Mouse (Mus musculus) lung, adult 2 months (tissue): Measurements from ENCODE around the gene Nr1i2. TPM values are rescaled to one million over a fixed set of nuclear protein-coding genes. Genes with fewer than 3 reads are reported as not detected.

Experiments
- DNase-seq: peaks from one replicate; pipeline ENCODE4 v3.0.0; 2022
- H3K4me1 ChIP-seq: fragments of 200-500 bp; 2 replicates; pipeline ENCODE4 v1.6.1; 2011; ENCODE audit warnings: low read length; ENCODE audit not compliant: control insufficient read depth, insufficient read depth
- H3K4me3 ChIP-seq: fragments of 200-500 bp; replicated peaks from 2 replicates; pipeline ENCODE3; 2011; ENCODE audit warnings: low read depth, mild to moderate bottlenecking, control low read depth, low read length; ENCODE audit errors: extremely low read depth
- CTCF ChIP-seq: fragments of 200-500 bp; IDR thresholded peaks from 2 replicates; pipeline ENCODE4 v1.5.1; 2011; ENCODE audit warnings: mild to moderate bottlenecking, low read length, control low read depth; ENCODE audit not compliant: insufficient read depth
- POLR2A ChIP-seq: fragments of 200-500 bp; IDR thresholded peaks from 2 replicates; pipeline ENCODE4 v1.6.1; 2011; ENCODE audit warnings: low read depth, mild to moderate bottlenecking, control low read depth, low read length, borderline replicate concordance; ENCODE audit errors: extremely low read depth
- WGBS: fragments of 180-500 bp; shearing (Covaris S2); methylation state at CpG from one replicate; pipeline ENCODE4 v1.1.7; 2018; 5-methylcytosine and 5-hydroxymethylcytosine counted together
- polyA plus RNA-seq: library from polyadenylated mRNA; depleted of rRNA; stranded (reverse); fragments of >200 nt; gene quantifications from 2 replicates; pipeline ENCODE4 v1.2.3, GENCODE M21; 2012

Gene Nr1i2
- polyA plus RNA-seq, 1 experiment: 0.66 TPM

- 45% methylated on average over 3 of the region's 3 CpGs for WGBS
- TF ChIP-seq CTCF (no peak), POLR2A (no peak)
- no peak overlapping the region for H3K4me3 ChIP-seq
Measured at GRCm38 (mm10) chr16:38271601-38272000, 23.0 kb downstream of the Nr1i2 start.

GRCm38 (mm10) chr16:38255927-38256326, 38.7 kb downstream of the Nr1i2 start:
- DNase-seq: no peak
- Histone ChIP-seq H3K4me3 (no peak overlapping the region), H3K4me1 (no peaks in the 10 kb centered on the region)
- no peak for TF ChIP-seq POLR2A
- TF ChIP-seq CTCF: no peak
- 93% methylated on average over 9 of the region's 9 CpGs for WGBS

More at GRCm38 (mm10) chr16:38271601-38272000, 23.0 kb downstream of the Nr1i2 start:
- no peak for DNase-seq
- H3K4me1 ChIP-seq: no peaks in the 10 kb centered on the region

GRCm38 (mm10) chr16:38255107-38255506, 39.5 kb downstream of the Nr1i2 start:
- Histone ChIP-seq H3K4me3 (no peak overlapping the region), H3K4me1 (no peaks in the 10 kb centered on the region)
- TF ChIP-seq CTCF: no peak
- TF ChIP-seq POLR2A: no peak
- 65% methylated on average over 4 of the region's 4 CpGs for WGBS
- no peak for DNase-seq

GRCm38 (mm10) chr16:38254001-38254400, 40.6 kb downstream of the Nr1i2 start:
- Histone ChIP-seq H3K4me1 (no peaks in the 10 kb centered on the region; the same call in 1 of the 2 replicates), H3K4me3 (no peak overlapping the region)
- DNase-seq: no peak
- 77% methylated on average over 14 of the region's 14 CpGs for WGBS
- TF ChIP-seq POLR2A (no peak), CTCF (no peak)

- no peak for DNase-seq
Measured at GRCm38 (mm10) chr16:38250467-38250866, 44.2 kb downstream of the Nr1i2 start.

GRCm38 (mm10) chr16:38248331-38248961, 46.2 kb downstream of the Nr1i2 start:
- TF ChIP-seq POLR2A (no peak), CTCF (no peak)
- Histone ChIP-seq H3K4me3 (no peak overlapping the region), H3K4me1 (peaks cover 3% of the 10 kb centered on the region)
- 24% methylated on average over 13 of the region's 13 CpGs for WGBS
- no peak for DNase-seq

More at GRCm38 (mm10) chr16:38250467-38250866, 44.2 kb downstream of the Nr1i2 start:
- Histone ChIP-seq H3K4me1 (peaks cover 3% of the 10 kb centered on the region), H3K4me3 (no peak overlapping the region)
- 88% methylated on average over 6 of the region's 6 CpGs for WGBS
- no peak for TF ChIP-seq POLR2A
- no peak for TF ChIP-seq CTCF

- peaks cover 3% of the 10 kb centered on the region for H3K4me1 ChIP-seq
- no peak for TF ChIP-seq POLR2A
- no peak for TF ChIP-seq CTCF
- 81% methylated on average over 5 of the region's 5 CpGs for WGBS
- no peak for DNase-seq
- no peak overlapping the region for H3K4me3 ChIP-seq
Measured at GRCm38 (mm10) chr16:38245849-38246585, 48.6 kb downstream of the Nr1i2 start.

- no peak for DNase-seq
- no peak overlapping the region for H3K4me3 ChIP-seq
- TF ChIP-seq CTCF (no peak), POLR2A (no peak)
- H3K4me1 ChIP-seq: peaks cover 3% of the 10 kb centered on the region
- WGBS: 82% methylated on average over 2 of the region's 2 CpGs
Measured at GRCm38 (mm10) chr16:38245379-38245778, 49.2 kb downstream of the Nr1i2 start.

GRCm38 (mm10) chr16:38244111-38244510, 50.5 kb downstream of the Nr1i2 start:
- TF ChIP-seq POLR2A (no peak), CTCF (no peak)

More at GRCm38 (mm10) chr16:38244111-38244510, 50.5 kb downstream of the Nr1i2 start:
- 91% methylated on average over 6 of the region's 6 CpGs for WGBS
- H3K4me1 ChIP-seq: peaks cover 5% of the 10 kb centered on the region
- no peak for DNase-seq
- no peak overlapping the region for H3K4me3 ChIP-seq
